23 mouse cellular contexts compared by ENCODE assay signal in genomic region chr2:24442303-24442925, GRCm38 (mm10). TPM values are rescaled to one million over a fixed set of nuclear protein-coding genes. Genes with fewer than 3 reads are reported as not detected.
DNase-seq lines count a peak whose midpoint lies in the region; ATAC-seq lines count a peak whose summit lies in the region.
"Had no signal": no experiment of that assay in that cellular context is flagged by ENCODE, and none has a peak within 500 bp of the region (broad histone marks: within the 10 kb centered on the region; RNA-seq: fewer than 3 reads in every experiment).

No protein-coding gene starts in this region.

- WGBS in hindbrain, embryonic 16.5 days = 55% methylated on average over 4 of the region's 4 CpGs
- WGBS in hindbrain, embryonic 14.5 days = 63% methylated on average over 4 of the region's 4 CpGs
- WGBS in forebrain, embryonic 12.5 days = 27% methylated on average over 4 of the region's 4 CpGs
- WGBS in forebrain, embryonic 15.5 days = 18% methylated on average over 4 of the region's 4 CpGs
- WGBS in liver, embryonic 12.5 days (ENCODE audit: insufficient replicate concordance) = 41% methylated on average over 4 of the region's 4 CpGs

- H3K4me2 ChIP-seq in hindbrain, embryonic 16.5 days (ENCODE audit: low read length) = no peak overlapping the region
- no peak overlapping the region for H3K4me2 ChIP-seq in hindbrain, embryonic 14.5 days (replicated peaks)
- no peak overlapping the region for H3K4me2 ChIP-seq in forebrain, embryonic 12.5 days
- no peak overlapping the region for H3K4me2 ChIP-seq in forebrain, embryonic 15.5 days (replicated peaks)
- no peak overlapping the region for H3K4me2 ChIP-seq in liver, embryonic 12.5 days
- H3K4me2 ChIP-seq: heart, embryonic 15.5 days; hindbrain, embryonic 15.5 days had no signal

- H3K9me3 ChIP-seq in hindbrain, embryonic 16.5 days (ENCODE audit: control insufficient read depth, low read length) = no peaks in the 10 kb centered on the region
- H3K9me3 ChIP-seq in hindbrain, embryonic 14.5 days (ENCODE audit: control insufficient read depth, low read length) = no peaks in the 10 kb centered on the region
- no peaks in the 10 kb centered on the region for H3K9me3 ChIP-seq in forebrain, embryonic 12.5 days
- H3K9me3 ChIP-seq in forebrain, embryonic 15.5 days = no peaks in the 10 kb centered on the region
- H3K9me3 ChIP-seq in liver, embryonic 12.5 days (replicated peaks) = no peaks in the 10 kb centered on the region
- H3K9me3 ChIP-seq: embryonic facial prominence, embryonic 10.5 days; heart, embryonic 10.5 days; heart, embryonic 15.5 days; hindbrain, embryonic 10.5 days; hindbrain, embryonic 15.5 days had no signal

- no peak overlapping the region for H3K27ac ChIP-seq in hindbrain, embryonic 16.5 days (ENCODE audit: low read depth, low read length)
- H3K27ac ChIP-seq in hindbrain, embryonic 14.5 days = no peak overlapping the region
- H3K27ac ChIP-seq in forebrain, embryonic 12.5 days = no peak overlapping the region
- no peak overlapping the region for H3K27ac ChIP-seq in forebrain, embryonic 15.5 days (replicated peaks)
- no peak overlapping the region for H3K27ac ChIP-seq in liver, embryonic 12.5 days
- H3K27ac ChIP-seq: embryonic facial prominence, embryonic 10.5 days; gastrocnemius, adult 2 months; heart, embryonic 10.5 days; heart, embryonic 15.5 days; hindbrain, embryonic 10.5 days; hindbrain, embryonic 15.5 days had no signal

- no peak overlapping the region for H3K4me3 ChIP-seq in hindbrain, embryonic 16.5 days (ENCODE audit: low read length)
- no peak overlapping the region for H3K4me3 ChIP-seq in hindbrain, embryonic 14.5 days (replicated peaks; ENCODE audit: low read length)
- H3K4me3 ChIP-seq in forebrain, embryonic 12.5 days (replicated peaks) = no peak overlapping the region
- H3K4me3 ChIP-seq in forebrain, embryonic 15.5 days = no peak overlapping the region
- no peak overlapping the region for H3K4me3 ChIP-seq in liver, embryonic 12.5 days
- H3K4me3 ChIP-seq: embryonic facial prominence, embryonic 10.5 days; gastrocnemius, adult 2 months; heart, embryonic 10.5 days; heart, embryonic 15.5 days; hindbrain, embryonic 10.5 days; hindbrain, embryonic 15.5 days had no signal

- no peaks in the 10 kb centered on the region for H3K36me3 ChIP-seq in hindbrain, embryonic 16.5 days (ENCODE audit: control insufficient read depth, insufficient read depth, low read length)
- no peaks in the 10 kb centered on the region for H3K36me3 ChIP-seq in hindbrain, embryonic 14.5 days (replicated peaks; ENCODE audit: control insufficient read depth, insufficient read depth)
- no peaks in the 10 kb centered on the region for H3K36me3 ChIP-seq in forebrain, embryonic 12.5 days (replicated peaks)
- H3K36me3 ChIP-seq in forebrain, embryonic 15.5 days = no peaks in the 10 kb centered on the region
- H3K36me3 ChIP-seq in liver, embryonic 12.5 days = no peaks in the 10 kb centered on the region
- H3K36me3 ChIP-seq: embryonic facial prominence, embryonic 10.5 days; heart, embryonic 10.5 days; heart, embryonic 15.5 days; hindbrain, embryonic 15.5 days had no signal

- ATAC-seq in hindbrain, embryonic 16.5 days = peak; percentile 18; the same call in 1 of the 2 replicates
- ATAC-seq in hindbrain, embryonic 14.5 days (ENCODE audit: low FRiP score) = no peak
- peak; percentile 30; the same call in 1 of the 2 replicates for ATAC-seq in forebrain, embryonic 12.5 days (ENCODE audit: low FRiP score)
- 0 out of 2 replicates have a peak, but pooled peaks have one; percentile 8 for ATAC-seq in forebrain, embryonic 15.5 days (replicated peaks)
- ATAC-seq in megakaryocyte progenitor cell, adult 5-6 weeks (replicated peaks; ENCODE audit: poor library complexity) = peak; percentile 54; the same call in 1 of the 2 replicates
- ATAC-seq in liver, embryonic 12.5 days = no peak
- ATAC-seq: inflammation-experienced regulatory T-cells, adult 6 months had no signal

- no peak overlapping the region for H3K9ac ChIP-seq in hindbrain, embryonic 16.5 days (ENCODE audit: low read depth, low read length)
- H3K9ac ChIP-seq in hindbrain, embryonic 14.5 days = no peak overlapping the region
- H3K9ac ChIP-seq in forebrain, embryonic 12.5 days = no peak overlapping the region
- H3K9ac ChIP-seq in forebrain, embryonic 15.5 days (replicated peaks) = no peak overlapping the region
- H3K9ac ChIP-seq in liver, embryonic 12.5 days = no peak overlapping the region
- H3K9ac ChIP-seq: heart, embryonic 15.5 days; hindbrain, embryonic 15.5 days had no signal

- H3K4me1 ChIP-seq in hindbrain, embryonic 16.5 days (ENCODE audit: control insufficient read depth, insufficient read depth, low read depth, low read length) = no peaks in the 10 kb centered on the region
- no peaks in the 10 kb centered on the region for H3K4me1 ChIP-seq in hindbrain, embryonic 14.5 days (replicated peaks; ENCODE audit: control insufficient read depth, insufficient read depth, low read length)
- H3K4me1 ChIP-seq in forebrain, embryonic 12.5 days = no peaks in the 10 kb centered on the region; the same call in 1 of the 2 replicates
- 0 out of 2 replicates have a peak, but pooled peaks cover 8% of the 10 kb centered on the region for H3K4me1 ChIP-seq in forebrain, embryonic 15.5 days
- no peaks in the 10 kb centered on the region for H3K4me1 ChIP-seq in liver, embryonic 12.5 days
- H3K4me1 ChIP-seq: heart, embryonic 10.5 days; heart, embryonic 15.5 days; hindbrain, embryonic 10.5 days; hindbrain, embryonic 15.5 days had no signal

- no peak for DNase-seq in hindbrain, embryonic 14.5 days (ENCODE audit: low spot score)
- no peak for DNase-seq in layer of hippocampus, adult 8-10 months (ENCODE audit: low spot score in 2 of 2)
- DNase-seq: adrenal gland, adult 8-10 months; adrenal gland, postnatal 36 days; cerebellum, adult 2 months; cerebellum, postnatal 10 days; gastrocnemius, adult 2 months; gastrocnemius, postnatal 25 days; heart, adult 18-20 months; kidney, adult 18-20 months had no signal

- no peaks in the 10 kb centered on the region for H3K27me3 ChIP-seq in hindbrain, embryonic 16.5 days (replicated peaks; ENCODE audit: control insufficient read depth, insufficient read depth, low read length)
- no peaks in the 10 kb centered on the region for H3K27me3 ChIP-seq in hindbrain, embryonic 14.5 days (ENCODE audit: control insufficient read depth, insufficient read depth, low read length)
- H3K27me3 ChIP-seq in forebrain, embryonic 12.5 days = peaks cover 82% of the 10 kb centered on the region
- H3K27me3 ChIP-seq in forebrain, embryonic 15.5 days = peaks cover 12% of the 10 kb centered on the region; the same call in 1 of the 2 replicates
- no peaks in the 10 kb centered on the region for H3K27me3 ChIP-seq in liver, embryonic 12.5 days (replicated peaks)
- H3K27me3 ChIP-seq: CH12.LX; heart, embryonic 15.5 days; hindbrain, embryonic 15.5 days had no signal

RNA-seq across cellular contexts. Expression of gene Pax8, which starts 33.0 kb away (rescaled TPM):
- 21.2 and 24.0 TPM in 2 replicates for polyA plus RNA-seq in hindbrain, embryonic 16.5 days (2015; fragmentation: Nextera tagmentation; extraction: Ambion mirVana)
- polyA plus RNA-seq in hindbrain, embryonic 14.5 days (2014; fragmentation: Nextera tagmentation; extraction: Ambion mirVana) = 24.5 and 33.0 TPM in 2 replicates
- 0.20 and 0.24 TPM in 2 replicates for polyA plus RNA-seq in forebrain, embryonic 12.5 days (2016; fragmentation: Nextera tagmentation; extraction: Ambion mirVana)
- polyA plus RNA-seq in forebrain, embryonic 15.5 days (2015; fragmentation: Nextera tagmentation; extraction: Ambion mirVana) = 0.26 and 0.33 TPM in 2 replicates
- 1.3 and 2.9 TPM in 2 replicates for total RNA-seq in megakaryocyte progenitor cell, adult 5-6 weeks (2015)
- 0.20 and 1.1 TPM in 2 replicates for total RNA-seq in megakaryocyte progenitor cell, adult 5-6 weeks (2017)
- total RNA-seq in layer of hippocampus, adult 8-10 months (2022) = not detected
- not detected in 2 replicates for polyA plus RNA-seq in liver, embryonic 12.5 days (2016; fragmentation: Nextera tagmentation; extraction: Ambion mirVana)
- total RNA-seq: adrenal gland, adult 8-10 months; adrenal gland, postnatal 36 days; gastrocnemius, adult 2 months; gastrocnemius, postnatal 25 days; heart, adult 18-20 months; heart, postnatal 25 days had no signal
- polyA plus RNA-seq: heart, embryonic 15.5 days; inflammation-experienced regulatory T-cells, adult 6 months had no signal

Comparison
In these comparisons a context has a peak if more than half of its experiments do, and no peak if none do; other contexts are left out.
1. ATAC-seq: peak in hindbrain, embryonic 16.5 days (single experiment), forebrain, embryonic 12.5 days (single experiment), forebrain, embryonic 15.5 days (single experiment) and megakaryocyte progenitor cell, adult 5-6 weeks (single experiment); none in hindbrain, embryonic 14.5 days (single experiment) and liver, embryonic 12.5 days (single experiment).
2. RNA of gene Pax8, which starts 33.0 kb away (polyA plus RNA-seq): 24.5 to 33.0 TPM in hindbrain, embryonic 14.5 days and 21.2 to 24.0 TPM in hindbrain, embryonic 16.5 days; 0.26 to 0.33 TPM in forebrain, embryonic 15.5 days, 0.20 to 0.24 TPM in forebrain, embryonic 12.5 days and not detected in liver, embryonic 12.5 days; every median in the first group is over 10 times any median in the second.